ENCODE assay signal across 20 mouse cellular contexts in genomic region chr16:6840461-6840860, GRCm38 (mm10).
A peak's percentile ranks its signal among the peaks of the same experiment; 100 is the strongest.
DNase-seq lines count a peak whose midpoint lies in the region; ATAC-seq lines count a peak whose summit lies in the region.
"Had no signal": no experiment of that assay in that cellular context is flagged by ENCODE, and none has a peak within 500 bp of the region (broad histone marks: within the 10 kb centered on the region; RNA-seq: fewer than 3 reads in every experiment).

No protein-coding gene starts in this region.

- no peak overlapping the region for H3K27ac ChIP-seq in heart, embryonic 12.5 days (ENCODE audit: poor library complexity, severe bottlenecking)
- no peak overlapping the region for H3K27ac ChIP-seq in midbrain, embryonic 11.5 days (ENCODE audit: low read depth, low read length)
- no peak overlapping the region for H3K27ac ChIP-seq in midbrain, embryonic 10.5 days (replicated peaks)
- H3K27ac ChIP-seq in midbrain, embryonic 14.5 days (replicated peaks; ENCODE audit: low read depth, low read length) = 0 out of 2 replicates have a peak overlapping the region, but pooled peaks have one; percentile 45
- H3K27ac ChIP-seq: embryonic facial prominence, embryonic 13.5 days; left cerebral cortex, adult 2 months; liver, embryonic 12.5 days had no signal

- no peak overlapping the region for H3K9ac ChIP-seq in heart, embryonic 12.5 days
- no peak overlapping the region for H3K9ac ChIP-seq in midbrain, embryonic 11.5 days (ENCODE audit: low read length)
- H3K9ac ChIP-seq in midbrain, embryonic 14.5 days (replicated peaks; ENCODE audit: low read length) = no peak overlapping the region
- H3K9ac ChIP-seq: embryonic facial prominence, embryonic 13.5 days; liver, embryonic 12.5 days had no signal

- H3K4me3 ChIP-seq in heart, embryonic 12.5 days = no peak overlapping the region
- no peak overlapping the region for H3K4me3 ChIP-seq in midbrain, embryonic 11.5 days (ENCODE audit: low read depth, low read length)
- H3K4me3 ChIP-seq in midbrain, embryonic 10.5 days = no peak overlapping the region
- H3K4me3 ChIP-seq in midbrain, embryonic 14.5 days (replicated peaks; ENCODE audit: low read depth, low read length) = no peak overlapping the region; the same call in 1 of the 2 replicates
- H3K4me3 ChIP-seq: embryonic facial prominence, embryonic 13.5 days; left cerebral cortex, adult 2 months; liver, embryonic 12.5 days; megakaryocyte, embryonic 14.5 days had no signal

- H3K36me3 ChIP-seq in heart, embryonic 12.5 days = no peaks in the 10 kb centered on the region
- H3K36me3 ChIP-seq in midbrain, embryonic 11.5 days (ENCODE audit: control insufficient read depth, insufficient read depth, low read length) = no peaks in the 10 kb centered on the region
- no peaks in the 10 kb centered on the region for H3K36me3 ChIP-seq in midbrain, embryonic 10.5 days
- H3K36me3 ChIP-seq in midbrain, embryonic 14.5 days (ENCODE audit: control insufficient read depth, insufficient read depth, low read length) = no peaks in the 10 kb centered on the region
- H3K36me3 ChIP-seq: embryonic facial prominence, embryonic 13.5 days; liver, embryonic 12.5 days had no signal

- DNase-seq in heart, adult 8-10 months (ENCODE audit: low spot score) = no peak
- peak; percentile 82 for DNase-seq in midbrain, embryonic 11.5 days (ENCODE audit: low spot score, missing footprints)
- DNase-seq in midbrain, embryonic 10.5 days (ENCODE audit: low spot score) = no peak
- peak; percentile 17 for DNase-seq in midbrain, embryonic 14.5 days
- DNase-seq in layer of hippocampus, adult 11-12 months (ENCODE audit: low spot score) = no peak
- DNase-seq in embryo, embryonic 9.5 days (ENCODE audit: extremely low spot score) = no peak
- DNase-seq in thymus, postnatal 4 days = no peak
- DNase-seq: cerebellum, adult 9-10 months; gastrocnemius, postnatal 10 days; heart, adult 18-20 months; heart, postnatal 10 days; kidney, postnatal 36 days; layer of hippocampus, adult 9-11 months; lung, adult 2 months; retina, postnatal 1 day had no signal

- no peaks in the 10 kb centered on the region for H3K27me3 ChIP-seq in heart, embryonic 12.5 days (replicated peaks)
- no peaks in the 10 kb centered on the region for H3K27me3 ChIP-seq in midbrain, embryonic 11.5 days (ENCODE audit: control insufficient read depth, insufficient read depth, low read length)
- H3K27me3 ChIP-seq in midbrain, embryonic 10.5 days (ENCODE audit: low read depth, poor library complexity, severe bottlenecking) = peaks cover 5% of the 10 kb centered on the region
- no peaks in the 10 kb centered on the region for H3K27me3 ChIP-seq in midbrain, embryonic 14.5 days (ENCODE audit: control insufficient read depth, insufficient read depth, low read length)
- H3K27me3 ChIP-seq: embryonic facial prominence, embryonic 13.5 days; liver, embryonic 12.5 days; megakaryocyte, embryonic 14.5 days had no signal

- H3K4me1 ChIP-seq in heart, embryonic 12.5 days (replicated peaks) = peaks cover 12% of the 10 kb centered on the region
- H3K4me1 ChIP-seq in midbrain, embryonic 11.5 days (ENCODE audit: control insufficient read depth, insufficient read depth, low read length) = peaks cover 10% of the 10 kb centered on the region; the same call in 1 of the 2 replicates
- H3K4me1 ChIP-seq in midbrain, embryonic 10.5 days = peaks cover 34% of the 10 kb centered on the region
- H3K4me1 ChIP-seq in midbrain, embryonic 14.5 days (ENCODE audit: control insufficient read depth, insufficient read depth, low read length) = 0 out of 2 replicates have a peak, but pooled peaks cover 9% of the 10 kb centered on the region
- H3K4me1 ChIP-seq: embryonic facial prominence, embryonic 13.5 days; liver, embryonic 12.5 days; megakaryocyte, embryonic 14.5 days had no signal

- no peaks in the 10 kb centered on the region for H3K9me3 ChIP-seq in heart, embryonic 12.5 days (replicated peaks)
- no peaks in the 10 kb centered on the region for H3K9me3 ChIP-seq in midbrain, embryonic 11.5 days (ENCODE audit: control insufficient read depth, low read length)
- no peaks in the 10 kb centered on the region for H3K9me3 ChIP-seq in midbrain, embryonic 10.5 days (replicated peaks)
- H3K9me3 ChIP-seq in midbrain, embryonic 14.5 days (ENCODE audit: control insufficient read depth, low read length) = no peaks in the 10 kb centered on the region
- H3K9me3 ChIP-seq: embryonic facial prominence, embryonic 13.5 days; liver, embryonic 12.5 days; megakaryocyte, embryonic 14.5 days had no signal

- no peak for ATAC-seq in heart, embryonic 12.5 days (ENCODE audit: insufficient number of reproducible peaks, low FRiP score)
- no peak for ATAC-seq in midbrain, embryonic 11.5 days (ENCODE audit: low FRiP score)
- ATAC-seq in midbrain, embryonic 14.5 days (ENCODE audit: low FRiP score, low TSS enrichment) = no peak
- ATAC-seq: liver, embryonic 12.5 days had no signal

- H3K4me2 ChIP-seq in heart, embryonic 12.5 days = peak overlapping the region; percentile 41
- H3K4me2 ChIP-seq in midbrain, embryonic 11.5 days = no peak overlapping the region
- peak overlapping the region; percentile 26 for H3K4me2 ChIP-seq in midbrain, embryonic 14.5 days (ENCODE audit: low read length)
- H3K4me2 ChIP-seq: embryonic facial prominence, embryonic 13.5 days; liver, embryonic 12.5 days had no signal

- 72% methylated on average over 7 of the region's 7 CpGs for WGBS in heart, embryonic 12.5 days
- WGBS in midbrain, embryonic 11.5 days = 70% methylated on average over 7 of the region's 7 CpGs
- 81% methylated on average over 7 of the region's 7 CpGs for WGBS in midbrain, embryonic 10.5 days
- WGBS in midbrain, embryonic 14.5 days = 55% methylated on average over 7 of the region's 7 CpGs

Comparison
In these comparisons a context has a peak if more than half of its experiments do, and no peak if none do; other contexts are left out.
1. DNase-seq: peak in midbrain, embryonic 11.5 days (single experiment) and midbrain, embryonic 14.5 days (single experiment); none in heart, adult 8-10 months (single experiment), midbrain, embryonic 10.5 days (single experiment), layer of hippocampus, adult 11-12 months (single experiment), embryo, embryonic 9.5 days (single experiment) and thymus, postnatal 4 days (single experiment).